Mouse (Mus musculus) NIH3T3 (cell line): Measurements from ENCODE around the gene Dkc1.

ENCODE experiments used
- DNase-seq: peaks from one replicate; pipeline ENCODE4 v3.0.0-alpha.2; 2012; ENCODE audit warnings: low read depth

Dkc1 gene

GRCm38 (mm10) chrX:75138182-75138581, 42.5 kb downstream of the Dkc1 start:
- DNase-seq, result no peak

GRCm38 (mm10) chrX:75143124-75143555, 47.5 kb downstream of the Dkc1 start:
- peak; percentile 4 for DNase-seq

GRCm38 (mm10) chrX:75148414-75148813, 52.8 kb downstream of the Dkc1 start:
- no peak for DNase-seq

GRCm38 (mm10) chrX:75150304-75150703, 54.6 kb downstream of the Dkc1 start:
- no peak for DNase-seq

- DNase-seq, result no peak
Measured at GRCm38 (mm10) chrX:75152249-75152648, 56.6 kb downstream of the Dkc1 start.

- no peak for DNase-seq
Measured at GRCm38 (mm10) chrX:75155576-75156243, 60.1 kb downstream of the Dkc1 start.
